Mouse (Mus musculus) hindbrain, embryonic 13.5 days (tissue): ENCODE measurements at regions not wholly inside any gene's neighbourhood (a gene's known extent, or its start where the extent isn't known, plus 50 kb on each side); places are given as distances from the start of the nearest gene placed in this dataset.
"Not testable (repeated sequence)": the region's sequence is repeated elsewhere in the genome, so short reads cannot be mapped to it uniquely, and the experiment has no call there.

Experiments used
- ATAC-seq: fragments of 200-750 bp; cut with Nextera tagmentation; 2 replicates; pipeline ENCODE4 v1.8.0; 2017; ENCODE audit warnings: moderate TSS enrichment; ENCODE audit not compliant: low FRiP score
- H3K27ac ChIP-seq: fragments of 300-500 bp; sonication (generic); 2 replicates; pipeline ENCODE4 v1.5.1; 2015; ENCODE audit warnings: inconsistent platforms, mild to moderate bottlenecking, moderate library complexity
- H3K27me3 ChIP-seq: fragments of 300-500 bp; sonication (generic); 2 replicates; pipeline ENCODE4 v1.6.1; 2015; ENCODE audit warnings: mild to moderate bottlenecking, inconsistent platforms
- H3K36me3 ChIP-seq: fragments of 300-500 bp; sonication (generic); 2 replicates; pipeline ENCODE4 v1.6.1; 2015; ENCODE audit warnings: mild to moderate bottlenecking, inconsistent platforms
- H3K4me1 ChIP-seq: fragments of 300-500 bp; sonication (generic); replicated peaks from 2 replicates; pipeline ENCODE4 v1.6.1; 2015; ENCODE audit warnings: inconsistent platforms
- H3K4me2 ChIP-seq: fragments of 300-500 bp; sonication (generic); 2 replicates; pipeline ENCODE4 v1.6.1; 2015; ENCODE audit warnings: inconsistent platforms, mild to moderate bottlenecking, moderate library complexity
- H3K4me3 ChIP-seq: fragments of 300-500 bp; sonication (generic); 2 replicates; pipeline ENCODE4 v1.5.1; 2015; ENCODE audit warnings: mild to moderate bottlenecking, inconsistent platforms
- H3K9ac ChIP-seq: fragments of 300-500 bp; sonication (generic); 2 replicates; pipeline ENCODE4 v1.6.1; 2015; ENCODE audit warnings: mild to moderate bottlenecking, inconsistent platforms
- H3K9me3 ChIP-seq: fragments of 300-500 bp; sonication (generic); 2 replicates; pipeline ENCODE4 v1.6.1; 2016; ENCODE audit warnings: inconsistent platforms
- WGBS: fragments of 180-500 bp; shearing (Covaris S2); methylation state at CpG from one replicate; pipeline ENCODE4 v1.1.7; 2015; 5-methylcytosine and 5-hydroxymethylcytosine counted together

DNA sequence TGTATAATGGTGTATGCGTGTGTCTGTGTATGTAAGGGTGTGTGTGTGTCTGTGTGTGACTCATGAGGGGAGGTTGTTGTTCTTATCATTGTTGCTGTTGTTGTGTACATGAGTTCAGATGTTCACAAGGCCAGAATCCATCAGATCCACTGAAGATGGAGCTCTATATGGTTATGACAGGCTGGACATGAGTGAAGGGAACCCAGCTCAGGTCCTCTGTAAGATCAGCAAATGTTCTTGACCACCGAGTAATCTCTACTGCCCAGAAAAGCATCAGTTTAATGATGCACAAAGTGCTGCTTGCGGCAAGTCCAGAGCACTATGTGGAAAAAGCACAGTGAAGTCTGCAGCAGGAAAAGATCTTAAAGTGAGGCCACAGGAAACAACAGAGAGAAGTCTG, 77.5 kb downstream of the Gm15319 start:
- not testable (repeated sequence) for H3K36me3 ChIP-seq, H3K4me2 ChIP-seq, H3K27me3 ChIP-seq, H3K4me3 ChIP-seq, H3K9me3 ChIP-seq, ATAC-seq, H3K27ac ChIP-seq, H3K9ac ChIP-seq, H3K4me1 ChIP-seq
- WGBS: 97% methylated on average over 2 of the region's 3 CpGs

DNA sequence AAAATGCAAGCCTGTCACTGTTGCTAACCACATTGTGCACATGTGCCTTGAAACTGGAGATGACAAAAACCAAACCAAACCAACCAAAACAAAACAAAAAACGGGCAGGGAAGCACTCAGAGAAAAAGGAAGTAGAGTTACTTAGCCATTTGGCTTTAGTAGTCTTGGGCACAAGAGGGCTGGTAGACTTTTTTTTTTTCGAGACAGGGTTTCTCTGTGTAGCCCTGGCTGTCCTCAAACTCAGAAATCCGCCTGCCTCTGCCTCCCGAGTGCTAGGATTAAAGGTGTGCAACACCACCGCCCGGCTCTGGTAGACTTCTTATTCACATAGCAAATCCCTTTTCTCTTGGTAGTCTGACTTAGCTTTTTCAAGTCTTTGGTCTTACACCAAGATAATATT, 78.2 kb downstream of the Gm15319 start:
- not testable (repeated sequence) for H3K9ac ChIP-seq, H3K4me2 ChIP-seq, H3K27me3 ChIP-seq, H3K4me1 ChIP-seq, H3K27ac ChIP-seq, ATAC-seq, H3K4me3 ChIP-seq, H3K9me3 ChIP-seq, H3K36me3 ChIP-seq
- 80% methylated on average over 6 of the region's 6 CpGs for WGBS

DNA sequence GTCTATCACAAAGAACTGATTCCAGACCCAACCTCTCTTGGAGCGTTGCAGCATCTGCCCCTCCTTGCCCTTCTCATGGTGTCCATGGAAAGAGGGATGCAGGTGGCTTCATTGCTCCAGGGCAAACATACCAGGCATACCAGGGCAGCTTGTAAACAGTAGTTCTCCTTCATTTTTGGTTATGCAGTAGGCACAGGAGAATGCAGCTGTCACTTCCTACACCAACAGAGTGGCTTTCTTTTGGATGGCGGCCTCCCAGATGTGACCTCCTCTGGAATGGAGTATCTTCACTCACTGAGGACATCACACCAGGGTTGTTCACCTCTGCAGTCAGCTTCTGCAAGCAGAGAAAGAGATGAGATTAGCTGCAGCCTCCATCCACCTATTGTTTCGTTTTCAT, 79.9 kb downstream of the Gm15319 start:
- not testable (repeated sequence) for ATAC-seq, H3K4me3 ChIP-seq, H3K36me3 ChIP-seq, H3K9ac ChIP-seq, H3K4me1 ChIP-seq, H3K27me3 ChIP-seq, H3K9me3 ChIP-seq, H3K4me2 ChIP-seq, H3K27ac ChIP-seq
- WGBS: 83% methylated on average over 1 of the region's 3 CpGs

DNA sequence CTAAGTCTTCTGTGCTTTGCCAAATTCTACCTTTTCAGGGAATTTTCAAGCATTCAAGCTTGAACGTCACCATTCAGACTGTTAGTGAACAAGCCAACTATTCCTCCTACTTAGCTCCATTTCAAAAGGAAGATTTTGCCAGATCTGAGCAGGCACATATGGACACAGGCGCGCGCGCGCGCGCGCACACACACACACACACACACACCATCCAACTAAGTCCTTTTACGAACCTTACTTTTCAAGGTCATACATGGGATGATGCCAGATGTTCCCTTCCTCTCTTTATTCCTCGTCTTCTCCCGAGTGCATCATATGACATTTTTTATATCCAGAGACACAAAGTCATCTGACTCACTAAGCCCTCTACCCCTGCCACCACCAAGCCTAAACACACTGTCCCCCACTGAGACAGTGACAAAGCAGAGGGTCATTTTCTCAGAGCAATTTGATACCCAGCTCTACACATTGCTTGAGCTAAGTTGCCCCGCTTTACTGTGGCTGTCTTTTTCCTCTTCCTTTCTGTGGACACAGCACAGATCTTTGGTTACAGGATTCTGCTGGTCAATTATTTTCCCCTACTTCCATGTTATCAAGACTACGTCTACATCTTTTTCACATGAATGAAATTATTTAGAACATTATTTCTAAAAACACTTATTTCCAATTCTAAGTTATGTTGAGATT, 81.7 kb downstream of the Gm15319 start:
- not testable (repeated sequence) for H3K9ac ChIP-seq, H3K9me3 ChIP-seq, H3K27me3 ChIP-seq, H3K36me3 ChIP-seq, ATAC-seq, H3K27ac ChIP-seq, H3K4me1 ChIP-seq, H3K4me2 ChIP-seq, H3K4me3 ChIP-seq
- WGBS: 97% methylated on average over 14 of the region's 14 CpGs

DNA sequence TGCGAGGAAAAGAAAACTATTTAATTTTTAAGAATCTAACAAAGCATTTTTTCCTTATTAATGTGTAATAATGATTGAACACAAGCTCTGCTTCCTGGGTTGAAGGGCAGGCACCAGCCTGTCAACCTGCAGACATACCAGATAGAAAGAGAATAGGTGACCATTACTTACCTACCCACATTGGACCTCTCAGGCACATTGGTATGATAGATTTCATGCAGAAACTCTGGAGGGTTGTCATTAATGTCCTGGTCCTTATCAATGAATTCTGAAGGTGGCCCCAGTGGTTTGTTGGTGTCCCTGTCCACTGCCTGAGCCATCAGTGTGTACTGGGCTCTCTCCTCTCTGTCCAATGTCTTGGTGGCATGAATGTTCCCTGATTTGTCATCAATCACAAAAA, 85.3 kb downstream of the Gm15319 start:
- WGBS: 100% methylated on average over 1 of the region's 1 CpGs
- H3K4me2 ChIP-seq, H3K9ac ChIP-seq, H3K36me3 ChIP-seq, H3K4me1 ChIP-seq, H3K27ac ChIP-seq, H3K4me3 ChIP-seq, ATAC-seq, H3K9me3 ChIP-seq, H3K27me3 ChIP-seq: not testable (repeated sequence)

DNA sequence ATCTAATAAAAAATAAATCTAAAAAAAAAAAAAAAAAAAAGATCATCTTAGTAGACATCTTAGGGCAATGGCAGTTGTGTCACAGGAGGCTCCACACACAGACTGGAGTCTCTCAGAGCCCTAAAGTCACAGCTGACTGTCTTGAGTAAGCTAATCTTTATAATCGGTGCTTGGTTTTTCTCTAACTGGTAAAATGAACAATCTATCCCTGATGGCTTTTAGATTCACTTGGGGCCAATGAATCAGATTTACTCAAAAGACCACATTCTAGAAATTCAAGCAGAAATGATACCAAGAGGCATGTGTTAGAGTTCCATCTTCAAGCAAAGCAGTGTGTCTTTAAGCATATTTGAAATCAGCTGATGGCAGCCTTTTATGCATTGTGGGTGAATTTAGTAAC, 86.3 kb downstream of the Gm15319 start:
- not testable (repeated sequence) for H3K27me3 ChIP-seq, H3K9ac ChIP-seq, H3K4me1 ChIP-seq, H3K4me3 ChIP-seq, H3K9me3 ChIP-seq, H3K4me2 ChIP-seq, H3K36me3 ChIP-seq, ATAC-seq, H3K27ac ChIP-seq
- 85% methylated on average over 1 of the region's 1 CpGs for WGBS

DNA sequence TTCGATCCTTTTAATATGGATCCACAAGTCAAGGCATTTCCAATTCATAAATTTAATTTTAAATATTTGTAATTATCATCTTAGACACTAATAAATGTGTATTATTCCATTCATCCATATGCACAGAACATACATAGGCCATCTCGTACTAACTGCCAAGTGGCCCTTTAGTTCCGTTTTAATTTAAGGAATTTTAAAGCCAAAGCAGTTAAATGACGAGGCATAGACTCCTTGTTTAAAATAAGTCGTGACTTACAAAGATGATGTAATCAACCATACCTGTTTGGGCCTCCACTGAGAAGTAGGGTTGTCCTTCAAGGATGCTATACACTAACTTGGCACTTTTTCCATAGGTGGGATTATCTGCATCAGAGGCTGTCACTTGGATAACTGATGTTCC, 89.2 kb downstream of the Gm15319 start:
- not testable (repeated sequence) for H3K27me3 ChIP-seq, H3K9me3 ChIP-seq, H3K4me1 ChIP-seq, H3K27ac ChIP-seq, H3K4me3 ChIP-seq, H3K4me2 ChIP-seq, H3K9ac ChIP-seq, ATAC-seq, H3K36me3 ChIP-seq
- 85% methylated on average over 4 of the region's 5 CpGs for WGBS

DNA sequence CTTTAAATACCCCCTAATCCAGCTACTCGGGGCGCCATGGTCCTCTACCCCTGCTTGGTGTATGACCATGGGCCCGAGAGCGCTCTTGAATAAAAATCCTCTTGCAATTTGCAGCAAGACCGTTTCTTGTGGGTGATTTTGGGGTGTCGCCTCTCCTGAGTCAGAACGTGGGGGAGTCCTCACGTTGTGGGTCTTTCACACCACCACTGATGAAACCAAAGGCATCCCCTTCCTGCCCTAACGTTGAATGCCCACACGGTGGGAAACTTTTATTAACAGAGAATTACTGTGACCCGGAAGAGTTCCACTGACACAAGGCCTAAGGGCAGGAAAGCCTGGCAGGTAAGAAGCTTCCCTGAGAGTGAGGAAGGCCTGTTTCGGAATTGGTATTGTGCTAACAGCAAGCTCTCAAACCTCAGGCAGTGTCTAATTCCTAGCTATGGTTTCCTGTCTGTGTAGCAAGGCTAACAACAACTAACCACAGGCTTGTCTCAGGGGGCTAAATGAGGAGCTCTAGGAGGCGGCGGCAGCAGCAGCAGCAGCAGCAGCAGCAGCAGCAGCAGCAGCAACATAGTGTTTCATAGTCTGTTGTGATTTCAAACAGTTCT, 95.4 kb downstream of the Gm15319 start:
- not testable (repeated sequence) for H3K27me3 ChIP-seq, H3K27ac ChIP-seq, H3K36me3 ChIP-seq, H3K9me3 ChIP-seq, H3K9ac ChIP-seq, H3K4me2 ChIP-seq, H3K4me3 ChIP-seq, H3K4me1 ChIP-seq, ATAC-seq
- 87% methylated on average over 14 of the region's 14 CpGs for WGBS

DNA sequence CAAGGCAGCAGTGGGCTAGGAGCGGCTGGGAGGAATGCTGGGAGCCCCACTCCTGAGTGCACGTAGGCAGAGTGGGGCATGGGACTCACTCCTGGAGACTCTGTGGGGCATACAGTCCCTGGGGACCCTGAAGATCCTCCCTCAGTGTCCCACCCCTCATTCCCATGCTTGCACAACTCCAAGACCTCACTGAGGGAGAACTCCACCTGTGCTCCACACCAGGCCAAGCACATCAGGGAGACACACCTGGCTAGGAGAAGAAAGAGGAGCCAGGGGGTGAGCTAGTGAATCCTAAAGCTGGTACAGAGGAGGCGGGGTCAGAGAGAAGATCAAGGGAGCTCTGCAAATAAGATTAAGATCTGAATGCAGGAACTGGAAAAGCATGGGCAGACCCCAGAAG, 96.2 kb downstream of the Gm15319 start:
- not testable (repeated sequence) for H3K4me1 ChIP-seq, H3K36me3 ChIP-seq, H3K9ac ChIP-seq, ATAC-seq, H3K27me3 ChIP-seq, H3K4me3 ChIP-seq, H3K27ac ChIP-seq, H3K9me3 ChIP-seq, H3K4me2 ChIP-seq
- 90% methylated on average over 3 of the region's 3 CpGs for WGBS

DNA sequence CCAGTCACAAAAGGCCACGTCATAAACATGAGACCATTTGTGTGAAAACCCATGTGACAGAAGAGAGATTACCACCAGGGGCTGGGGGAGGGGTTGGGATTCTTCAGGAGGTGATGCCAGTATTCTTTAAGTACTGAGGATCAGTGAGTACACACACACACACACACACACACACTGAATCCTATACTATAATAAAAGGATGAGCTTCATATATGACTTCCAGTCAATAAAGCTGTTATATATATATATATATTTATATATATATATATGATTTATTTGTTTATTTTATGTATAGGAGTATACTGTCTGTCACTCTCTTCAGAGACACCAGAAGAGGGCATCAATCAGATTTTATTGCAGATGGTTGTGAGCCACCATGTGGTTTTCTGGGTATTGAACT, 98.4 kb downstream of the Gm15319 start:
- H3K36me3 ChIP-seq, H3K4me2 ChIP-seq, H3K4me1 ChIP-seq, H3K9me3 ChIP-seq, H3K9ac ChIP-seq, H3K27me3 ChIP-seq, H3K4me3 ChIP-seq, H3K27ac ChIP-seq, ATAC-seq: not testable (repeated sequence)
- WGBS: 72% methylated on average over 1 of the region's 1 CpGs

DNA sequence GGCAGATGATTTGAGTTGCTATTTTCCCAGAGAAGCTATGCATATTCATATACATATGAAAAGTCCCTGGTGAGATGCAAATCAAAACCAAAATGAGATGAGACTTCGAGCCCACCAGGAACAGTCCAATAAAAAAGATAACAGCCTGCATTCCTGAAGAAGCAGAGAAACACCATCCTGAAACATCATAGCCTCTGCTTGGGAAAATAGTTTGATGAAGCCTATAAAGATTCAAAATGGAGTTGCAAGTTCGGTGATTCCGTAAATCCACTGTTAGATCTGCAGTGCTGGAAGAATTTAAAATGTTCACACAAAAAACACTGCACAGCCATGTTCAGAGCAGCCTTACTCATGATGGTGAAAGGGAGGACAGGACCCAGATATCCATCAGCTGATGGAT, 98.9 kb downstream of the Gm15319 start:
- not testable (repeated sequence) for H3K9ac ChIP-seq, H3K27me3 ChIP-seq, H3K4me3 ChIP-seq, ATAC-seq, H3K4me2 ChIP-seq, H3K27ac ChIP-seq, H3K4me1 ChIP-seq, H3K36me3 ChIP-seq, H3K9me3 ChIP-seq
- WGBS: 88% methylated on average over 3 of the region's 3 CpGs

DNA sequence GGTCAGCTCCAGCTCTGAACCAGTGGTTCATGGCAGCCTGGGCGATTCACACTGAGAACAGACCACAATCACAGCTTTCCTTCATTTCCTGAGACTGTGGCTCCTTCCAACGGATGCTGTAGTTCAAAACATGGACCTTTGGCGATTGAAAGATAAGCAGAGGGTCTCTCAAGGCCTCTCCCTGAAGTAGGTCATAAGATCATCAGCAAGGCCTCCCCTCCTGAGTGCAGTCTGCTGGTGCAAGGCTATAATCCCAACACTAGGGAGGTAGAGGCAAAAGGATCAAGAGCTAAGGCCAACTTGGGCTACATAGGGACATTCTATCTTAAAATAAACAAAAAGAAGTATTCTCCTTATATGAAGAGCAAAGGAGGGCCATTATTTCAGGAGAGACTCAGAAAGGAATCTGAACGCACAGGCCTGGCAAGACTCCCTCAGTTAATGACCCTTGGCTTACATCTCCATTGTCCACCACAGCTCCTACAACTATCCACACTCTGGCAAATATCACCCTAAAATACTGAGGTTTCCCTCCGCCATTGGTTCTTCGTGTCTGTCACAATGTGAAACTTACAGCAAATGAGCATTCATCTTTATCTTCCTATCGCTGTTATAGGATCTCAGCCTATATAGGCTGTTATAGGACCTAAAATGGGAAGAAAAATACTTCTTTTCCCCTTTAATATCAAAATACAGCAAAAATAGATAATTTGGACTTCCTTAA, 100.0 kb downstream of the Gm15319 start:
- not testable (repeated sequence) for H3K9ac ChIP-seq, ATAC-seq, H3K27ac ChIP-seq, H3K36me3 ChIP-seq, H3K4me3 ChIP-seq, H3K27me3 ChIP-seq, H3K4me1 ChIP-seq, H3K9me3 ChIP-seq, H3K4me2 ChIP-seq
- WGBS: 83% methylated on average over 6 of the region's 7 CpGs

DNA sequence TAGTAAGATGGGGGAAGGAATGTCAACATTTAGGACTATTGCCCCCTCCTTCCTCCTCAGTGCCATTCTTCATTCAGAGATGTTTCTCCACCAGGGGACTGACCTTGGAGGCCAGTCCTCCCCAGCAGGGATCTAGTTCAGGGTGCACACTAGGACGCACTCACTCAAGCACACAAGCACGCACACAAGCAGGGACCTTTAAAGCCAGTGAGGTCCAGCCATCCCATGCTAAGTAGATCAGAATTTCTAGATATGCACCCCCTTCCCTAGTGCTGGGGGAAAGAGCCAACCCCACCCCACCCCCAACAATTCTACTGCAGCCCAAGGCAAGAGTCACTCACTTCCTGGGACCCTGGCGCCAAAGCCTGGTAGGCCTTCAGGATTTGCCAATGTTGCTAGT, 100.8 kb downstream of the Gm15319 start:
- not testable (repeated sequence) for H3K9ac ChIP-seq, H3K27me3 ChIP-seq, H3K4me2 ChIP-seq, H3K27ac ChIP-seq, H3K36me3 ChIP-seq, H3K9me3 ChIP-seq, H3K4me3 ChIP-seq, H3K4me1 ChIP-seq
- peak; percentile 77; the same call in 1 of the 2 replicates for ATAC-seq
- WGBS: 83% methylated on average over 3 of the region's 3 CpGs
